Comparison of ENCODE assay signal across 8 mouse cellular contexts in genomic region chr5:36324140-36324572, GRCm38 (mm10).
DNase-seq lines count a peak whose midpoint lies in the region; ATAC-seq and TF ChIP-seq lines count a peak whose summit lies in the region.

No protein-coding gene starts in this region.

- H3K27ac ChIP-seq in heart, embryonic 14.5 days (replicated peaks in 1 of 2; ENCODE audit: control insufficient read depth in 1 of 2, insufficient read depth in 1 of 2, low read depth in 2 of 2, low read length in 2 of 2), result no peak overlapping the region
- H3K27ac ChIP-seq in embryonic facial prominence, embryonic 15.5 days (replicated peaks), result peak overlapping the region; percentile 12; the same call in 1 of the 2 replicates
- no peak overlapping the region for H3K27ac ChIP-seq in lung, postnatal 0 days (ENCODE audit: low read length)
- H3K27ac ChIP-seq in stomach, embryonic 15.5 days, result 0 out of 2 replicates have a peak overlapping the region, but pooled peaks have one; percentile 18

- peaks cover 16 to 18% of the 10 kb centered on the region in 2 experiments for H3K4me1 ChIP-seq in heart, embryonic 14.5 days (ENCODE audit: control insufficient read depth in 2 of 2, insufficient read depth in 2 of 2, low read length in 2 of 2)
- peaks cover 34% of the 10 kb centered on the region for H3K4me1 ChIP-seq in embryonic facial prominence, embryonic 15.5 days
- H3K4me1 ChIP-seq in lung, postnatal 0 days (ENCODE audit: insufficient read depth, low read depth, low read length), result no peaks in the 10 kb centered on the region; the same call in 1 of the 2 replicates
- H3K4me1 ChIP-seq in stomach, embryonic 15.5 days, result peaks cover 26% of the 10 kb centered on the region

- peak; percentile 47 for ATAC-seq in heart, embryonic 14.5 days (ENCODE audit: insufficient number of reproducible peaks, insufficient read depth, low FRiP score, low read depth)
- ATAC-seq in embryonic facial prominence, embryonic 15.5 days (ENCODE audit: insufficient number of reproducible peaks, low FRiP score, low TSS enrichment, low read depth), result peak; percentile 56; the same call in 1 of the 2 replicates
- ATAC-seq in lung, postnatal 0 days, result peak; percentile 54
- no peak for ATAC-seq in stomach, embryonic 15.5 days (ENCODE audit: insufficient read depth, low FRiP score, low read depth)

- H3K9ac ChIP-seq in heart, embryonic 14.5 days (ENCODE audit: low read length), result 0 out of 2 replicates have a peak overlapping the region, but pooled peaks have one; percentile 23
- no peak overlapping the region for H3K9ac ChIP-seq in embryonic facial prominence, embryonic 15.5 days
- H3K9ac ChIP-seq in lung, postnatal 0 days (replicated peaks; ENCODE audit: low read depth), result no peak overlapping the region
- H3K9ac ChIP-seq in stomach, embryonic 15.5 days, result no peak overlapping the region

- H3K36me3 ChIP-seq in heart, embryonic 14.5 days (ENCODE audit: control insufficient read depth, insufficient read depth, low read length), result no peaks in the 10 kb centered on the region
- H3K36me3 ChIP-seq in embryonic facial prominence, embryonic 15.5 days, result no peaks in the 10 kb centered on the region
- H3K36me3 ChIP-seq in lung, postnatal 0 days (ENCODE audit: insufficient read depth, low read length), result no peaks in the 10 kb centered on the region
- no peaks in the 10 kb centered on the region for H3K36me3 ChIP-seq in stomach, embryonic 15.5 days

- TF ChIP-seq EP300 in lung, postnatal 0 days (IDR thresholded peaks at IDR 0.05), result no peak

- no peaks in the 10 kb centered on the region for H3K9me3 ChIP-seq in heart, embryonic 14.5 days (ENCODE audit: control insufficient read depth, low read length)
- no peaks in the 10 kb centered on the region for H3K9me3 ChIP-seq in embryonic facial prominence, embryonic 15.5 days (replicated peaks)
- H3K9me3 ChIP-seq in lung, postnatal 0 days (ENCODE audit: low read length), result no peaks in the 10 kb centered on the region
- H3K9me3 ChIP-seq in stomach, embryonic 15.5 days, result no peaks in the 10 kb centered on the region

- H3K4me3 ChIP-seq in heart, embryonic 14.5 days (ENCODE audit: control insufficient read depth in 1 of 2, insufficient read depth in 1 of 2, low read depth in 1 of 2, low read length in 2 of 2), result no peak overlapping the region
- H3K4me3 ChIP-seq in embryonic facial prominence, embryonic 15.5 days (replicated peaks), result no peak overlapping the region
- H3K4me3 ChIP-seq in lung, postnatal 0 days (ENCODE audit: low read depth, low read length), result no peak overlapping the region
- no peak overlapping the region for H3K4me3 ChIP-seq in stomach, embryonic 15.5 days (replicated peaks)

- H3K4me2 ChIP-seq in heart, embryonic 14.5 days (ENCODE audit: low read length), result no peak overlapping the region
- no peak overlapping the region for H3K4me2 ChIP-seq in embryonic facial prominence, embryonic 15.5 days (replicated peaks)
- H3K4me2 ChIP-seq in lung, postnatal 0 days (replicated peaks; ENCODE audit: low read depth, low read length), result no peak overlapping the region
- no peak overlapping the region for H3K4me2 ChIP-seq in stomach, embryonic 15.5 days

- no peaks in the 10 kb centered on the region for H3K27me3 ChIP-seq in heart, embryonic 14.5 days (ENCODE audit: control insufficient read depth, insufficient read depth, low read length)
- H3K27me3 ChIP-seq in embryonic facial prominence, embryonic 15.5 days, result no peaks in the 10 kb centered on the region
- H3K27me3 ChIP-seq in lung, postnatal 0 days (replicated peaks; ENCODE audit: insufficient read depth, low read length), result no peaks in the 10 kb centered on the region
- H3K27me3 ChIP-seq in stomach, embryonic 15.5 days (replicated peaks), result no peaks in the 10 kb centered on the region

- TF ChIP-seq CTCF in lung, postnatal 0 days (IDR thresholded peaks at IDR 0.05), result no peak

- 39% methylated on average over 9 of the region's 9 CpGs for WGBS in heart, embryonic 14.5 days
- 30% methylated on average over 9 of the region's 9 CpGs for WGBS in embryonic facial prominence, embryonic 15.5 days
- WGBS in lung, postnatal 0 days, result 27% methylated on average over 9 of the region's 9 CpGs
- WGBS in stomach, embryonic 15.5 days, result 30% methylated on average over 9 of the region's 9 CpGs

- DNase-seq in heart, adult 18-20 months, result no peak
- DNase-seq in adrenal gland, adult 8-10 months, result peak; percentile 6
- peak; percentile 77 to 85 for DNase-seq in layer of hippocampus, adult 8-10 months (ENCODE audit: low spot score in 2 of 2)
- DNase-seq in lung, postnatal 0 days (ENCODE audit: low spot score), result no peak
- no peak for DNase-seq in spleen, adult 12 weeks (ENCODE audit: low spot score)

Comparison
In these comparisons a context has a peak if more than half of its experiments do, and no peak if none do; other contexts are left out.
1. H3K27ac ChIP-seq: peak in embryonic facial prominence, embryonic 15.5 days (single experiment) and stomach, embryonic 15.5 days (single experiment); none in heart, embryonic 14.5 days (0 of 2) and lung, postnatal 0 days (single experiment).
2. DNase-seq: peak in adrenal gland, adult 8-10 months (single experiment) and layer of hippocampus, adult 8-10 months (2 of 2); none in heart, adult 18-20 months (0 of 2), lung, postnatal 0 days (single experiment) and spleen, adult 12 weeks (single experiment).